34 mouse cellular contexts compared by ENCODE assay signal in genomic region chr9:120663181-120663580, GRCm38 (mm10).
"Had no signal": no experiment of that assay in that cellular context is flagged by ENCODE, and none has a peak within 500 bp of the region (broad histone marks: within the 10 kb centered on the region; RNA-seq: fewer than 3 reads in every experiment).

No protein-coding gene starts in this region.

- H3K36me3 ChIP-seq: heart, embryonic 12.5 days; heart, embryonic 13.5 days; heart, embryonic 15.5 days; hindbrain, embryonic 10.5 days; hindbrain, embryonic 12.5 days; hindbrain, embryonic 13.5 days; hindbrain, embryonic 15.5 days; intestine, embryonic 15.5 days; kidney, embryonic 15.5 days had no signal

- H3K4me2 ChIP-seq: heart, embryonic 11.5 days; heart, embryonic 12.5 days; heart, embryonic 13.5 days; heart, embryonic 15.5 days; hindbrain, embryonic 12.5 days; hindbrain, embryonic 13.5 days; hindbrain, embryonic 14.5 days; hindbrain, embryonic 15.5 days; intestine, embryonic 15.5 days; kidney, embryonic 15.5 days had no signal

- H3K4me1 ChIP-seq: heart, embryonic 15.5 days; hindbrain, embryonic 12.5 days; hindbrain, embryonic 13.5 days; hindbrain, embryonic 15.5 days; intestine, embryonic 15.5 days; kidney, embryonic 15.5 days had no signal

- H3K27me3 ChIP-seq: heart, embryonic 15.5 days; hindbrain, embryonic 12.5 days; hindbrain, embryonic 13.5 days; hindbrain, embryonic 15.5 days; intestine, embryonic 15.5 days; kidney, embryonic 15.5 days had no signal

- DNase-seq: heart, postnatal 10 days; heart, postnatal 14 days; heart, postnatal 36 days; heart, postnatal 4 days; kidney, adult 11 months; kidney, adult 18-20 months; kidney, adult 2 months; kidney, adult 8-10 months; kidney, adult 9 months; kidney, postnatal 10 days; kidney, postnatal 14 days; kidney, postnatal 36 days; kidney, postnatal 4 days; layer of hippocampus, adult 9-11 months; layer of hippocampus, postnatal 36 days had no signal

- H3K4me3 ChIP-seq: heart, embryonic 12.5 days; heart, embryonic 13.5 days; heart, embryonic 15.5 days; hindbrain, embryonic 10.5 days; hindbrain, embryonic 12.5 days; hindbrain, embryonic 13.5 days; hindbrain, embryonic 15.5 days; intestine, embryonic 15.5 days; kidney, embryonic 15.5 days; layer of hippocampus, adult 2 months; left cerebral cortex, adult 2 months had no signal

- ATAC-seq: hindbrain, embryonic 16.5 days; hindbrain, postnatal 0 days; inflammation-experienced regulatory T-cells, adult 6 months; intestine, embryonic 15.5 days; intestine, embryonic 16.5 days; intestine, postnatal 0 days had no signal

- H3K9me3 ChIP-seq: heart, embryonic 13.5 days; heart, embryonic 15.5 days; hindbrain, embryonic 10.5 days; hindbrain, embryonic 12.5 days; hindbrain, embryonic 13.5 days; hindbrain, embryonic 15.5 days; intestine, embryonic 15.5 days; kidney, embryonic 15.5 days had no signal

- H3K9ac ChIP-seq: heart, embryonic 12.5 days; heart, embryonic 13.5 days; heart, embryonic 15.5 days; hindbrain, embryonic 12.5 days; hindbrain, embryonic 13.5 days; hindbrain, embryonic 14.5 days; hindbrain, embryonic 15.5 days; intestine, embryonic 15.5 days; kidney, embryonic 15.5 days had no signal

- H3K27ac ChIP-seq: heart, embryonic 13.5 days; heart, embryonic 15.5 days; hindbrain, embryonic 10.5 days; hindbrain, embryonic 12.5 days; hindbrain, embryonic 13.5 days; hindbrain, embryonic 14.5 days; hindbrain, embryonic 15.5 days; hindbrain, postnatal 0 days; intestine, embryonic 15.5 days; kidney, embryonic 15.5 days; kidney, postnatal 0 days; layer of hippocampus, adult 2 months; left cerebral cortex, adult 2 months had no signal
